Mouse (Mus musculus) stomach, postnatal 0 days (tissue): ENCODE measurements at regions not wholly inside any gene's neighbourhood (a gene's known extent, or its start where the extent isn't known, plus 50 kb on each side); places are given as distances from the start of the nearest gene placed in this dataset.

ENCODE experiments used
- ATAC-seq: fragments of 200-750 bp; cut with Nextera tagmentation; 2 replicates; pipeline ENCODE4 v1.8.0; 2017; ENCODE audit not compliant: low FRiP score, low TSS enrichment
- DNase-seq: peaks from one replicate; pipeline ENCODE4 v3.0.0-alpha.2; 2016; ENCODE audit warnings: low spot score
- H3K27ac ChIP-seq: fragments of 300-500 bp; sonication (generic); replicated peaks from 2 replicates; pipeline ENCODE4 v1.5.1; 2014; ENCODE audit warnings: mild to moderate bottlenecking, control low read depth
- H3K27me3 ChIP-seq: fragments of 300-500 bp; sonication (generic); 2 replicates; pipeline ENCODE4 v1.6.1; 2014; ENCODE audit warnings: low read length; ENCODE audit not compliant: control insufficient read depth, insufficient read depth
- H3K36me3 ChIP-seq: fragments of 300-500 bp; sonication (generic); 2 replicates; pipeline ENCODE4 v1.6.1; 2014; ENCODE audit warnings: low read length, mixed read lengths; ENCODE audit not compliant: control insufficient read depth, insufficient read depth
- H3K4me1 ChIP-seq: fragments of 300-500 bp; sonication (generic); replicated peaks from 2 replicates; pipeline ENCODE4 v1.6.1; 2014; ENCODE audit warnings: antibody characterized with exemption; ENCODE audit not compliant: control insufficient read depth, insufficient read depth
- H3K4me2 ChIP-seq: fragments of 300-500 bp; sonication (generic); replicated peaks from 2 replicates; pipeline ENCODE4 v1.6.1; 2014; ENCODE audit warnings: low read depth, mild to moderate bottlenecking, control low read depth, moderate library complexity
- H3K4me3 ChIP-seq: fragments of 300-500 bp; sonication (generic); 2 replicates; pipeline ENCODE4 v1.5.1; 2014; ENCODE audit warnings: low read depth, low read length, control low read depth
- H3K9ac ChIP-seq: fragments of 300-500 bp; sonication (generic); 2 replicates; pipeline ENCODE4 v1.6.1; 2014; ENCODE audit warnings: mild to moderate bottlenecking, low read length, control low read depth, mixed read lengths
- H3K9me3 ChIP-seq: fragments of 300-500 bp; sonication (generic); 2 replicates; pipeline ENCODE4 v1.6.1; 2016; ENCODE audit warnings: low read length; ENCODE audit not compliant: control insufficient read depth
- CTCF ChIP-seq: IDR thresholded peaks from 2 replicates; pipeline ENCODE4 v1.5.1; 2016; ENCODE audit warnings: antibody characterized with exemption, low read depth, mild to moderate bottlenecking, moderate library complexity
- EP300 ChIP-seq: optimal IDR thresholded peaks from 2 replicates; pipeline ENCODE3; 2016; ENCODE audit warnings: antibody characterized with exemption
- WGBS: fragments of 180-500 bp; shearing (Covaris S2); extraction: QIAGEN DNeasy Blood & Tissue Kit; methylation state at CpG from one replicate; pipeline ENCODE4 v1.1.7; 2014; 5-methylcytosine and 5-hydroxymethylcytosine counted together

DNA sequence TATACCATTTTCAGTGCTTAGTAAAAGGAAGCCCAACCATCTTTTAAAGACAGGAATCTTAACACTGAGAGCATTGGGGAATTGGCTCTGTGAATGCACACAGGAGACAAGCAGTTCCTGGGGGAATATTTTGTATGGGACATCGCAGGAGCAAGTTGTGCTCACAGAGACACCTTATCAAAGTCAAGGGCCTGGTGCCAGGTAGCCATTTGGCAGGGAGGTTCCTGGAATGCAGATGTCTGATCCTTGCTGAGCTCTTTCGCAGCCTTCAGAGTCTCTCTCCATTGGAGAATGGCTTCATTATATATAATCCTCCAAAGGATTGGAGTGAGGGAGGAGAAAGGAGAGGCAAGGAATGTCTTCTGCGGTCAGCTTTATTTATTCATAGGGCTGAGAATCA is 62.6 kb upstream of the Dock1 start:
- WGBS = 47% methylated on average over 3 of the region's 3 CpGs
- no peak for DNase-seq
- H3K36me3 ChIP-seq = no peaks in the 10 kb centered on the region
- no peaks in the 10 kb centered on the region for H3K9me3 ChIP-seq
- no peak overlapping the region for H3K9ac ChIP-seq
- no peaks in the 10 kb centered on the region for H3K27me3 ChIP-seq
- no peak overlapping the region for H3K27ac ChIP-seq
- ATAC-seq = no peak
- TF ChIP-seq CTCF (no peak), EP300 (no peak)
- H3K4me3 ChIP-seq = no peak overlapping the region
- H3K4me2 ChIP-seq = no peak overlapping the region
- no peaks in the 10 kb centered on the region for H3K4me1 ChIP-seq

- H3K4me3 ChIP-seq = no peak overlapping the region
- H3K4me2 ChIP-seq = no peak overlapping the region
- TF ChIP-seq EP300 (no peak), CTCF (no peak)
- no peaks in the 10 kb centered on the region for H3K9me3 ChIP-seq
- H3K9ac ChIP-seq = no peak overlapping the region
- ATAC-seq (0 out of 2 replicates have a peak, but pooled peaks have one; percentile 24), DNase-seq (no peak)
- H3K36me3 ChIP-seq = no peaks in the 10 kb centered on the region
- H3K4me1 ChIP-seq = no peaks in the 10 kb centered on the region
- whole genome bisulfite sequencing = 58% methylated on average over 2 of the region's 2 CpGs
- H3K27ac ChIP-seq = no peak overlapping the region
- H3K27me3 ChIP-seq = no peaks in the 10 kb centered on the region
Measured at GRCm38 (mm10) chr7:134610159-134610558, 60.3 kb upstream of the Dock1 start.

GRCm38 (mm10) chr7:134611371-134611770 is 59.1 kb upstream of the Dock1 start:
- Histone ChIP-seq H3K4me3 (no peak overlapping the region), H3K36me3 (no peaks in the 10 kb centered on the region), H3K4me2 (no peak overlapping the region), H3K9ac (no peak overlapping the region), H3K27ac (no peak overlapping the region), H3K27me3 (no peaks in the 10 kb centered on the region), H3K9me3 (no peaks in the 10 kb centered on the region), H3K4me1 (no peaks in the 10 kb centered on the region)
- 40% methylated on average over 9 of the region's 9 CpGs for WGBS
- DNase-seq = no peak
- TF ChIP-seq EP300 (no peak), CTCF (no peak)
- ATAC-seq = no peak

DNA sequence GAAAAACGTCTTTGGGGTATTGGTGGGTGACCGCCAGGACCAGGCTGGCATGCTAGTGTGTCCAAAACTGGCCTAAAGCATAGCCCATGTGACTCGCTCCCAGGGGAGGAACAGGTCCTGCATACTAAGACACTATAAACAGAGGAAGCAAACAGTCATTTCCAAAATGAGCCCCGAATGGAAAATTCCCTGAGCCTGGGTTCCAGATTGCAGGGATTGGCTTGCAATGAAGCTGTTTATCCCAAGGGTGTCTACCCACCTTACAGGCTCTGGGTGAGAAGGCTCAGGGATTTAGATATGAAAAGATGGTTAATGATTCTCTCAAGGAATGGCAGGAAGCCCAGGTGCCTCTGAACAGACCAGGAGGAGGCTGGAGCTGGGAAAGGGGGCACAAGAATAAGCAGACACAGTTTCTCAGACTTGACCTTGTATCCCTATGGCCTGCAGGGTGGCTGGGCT is 58.2 kb upstream of the Dock1 start:
- H3K27ac ChIP-seq = no peak overlapping the region
- ATAC-seq = no peak

DNA sequence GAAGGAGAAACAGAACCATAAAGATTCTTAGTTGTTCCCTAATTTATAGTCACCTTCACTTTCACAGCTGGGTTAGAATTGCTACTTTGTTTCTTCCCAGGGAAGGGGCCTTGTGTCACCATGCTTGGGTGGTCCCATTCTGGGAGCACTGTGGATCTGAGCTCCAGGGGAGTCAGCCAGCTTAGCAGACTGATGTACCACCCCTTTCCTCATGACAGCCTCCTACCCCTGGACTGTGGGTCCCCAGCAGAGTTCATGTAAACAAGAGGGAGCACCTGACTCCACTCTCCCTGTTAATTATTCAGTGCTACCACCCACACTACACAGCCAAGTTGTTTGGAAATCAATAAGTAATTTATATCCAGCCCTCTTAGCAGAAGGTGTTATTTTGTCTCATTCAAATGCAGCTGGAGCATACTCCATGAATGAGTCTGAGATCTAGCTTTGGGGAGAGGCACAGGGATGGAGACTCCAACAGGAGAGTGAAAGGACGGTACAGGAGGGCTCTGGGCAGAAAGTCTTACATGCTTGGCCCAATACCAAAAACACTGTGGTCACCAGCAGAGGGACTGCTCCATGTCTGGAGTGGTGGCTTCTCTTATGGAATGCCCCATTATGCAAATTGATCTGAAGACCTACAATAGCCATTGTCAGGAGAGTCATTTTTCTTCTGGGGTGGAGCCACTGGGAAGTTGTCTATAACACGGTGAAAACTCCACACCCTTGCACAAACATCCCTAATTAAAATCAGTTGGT is 51.1 kb upstream of the Dock1 start:
- ATAC-seq (no peak), DNase-seq (no peak)
- Histone ChIP-seq H3K4me3 (no peak overlapping the region), H3K4me2 (no peak overlapping the region), H3K27me3 (no peaks in the 10 kb centered on the region), H3K27ac (no peak overlapping the region), H3K9ac (no peak overlapping the region), H3K9me3 (no peaks in the 10 kb centered on the region), H3K4me1 (no peaks in the 10 kb centered on the region), H3K36me3 (no peaks in the 10 kb centered on the region)
- TF ChIP-seq EP300 = no peak
- peak; percentile 23 for TF ChIP-seq CTCF
- WGBS = 29% methylated on average over 2 of the region's 2 CpGs

More for the DNA sequence above, 58.2 kb upstream of the Dock1 start:
- DNase-seq = no peak
- Histone ChIP-seq H3K36me3 (no peaks in the 10 kb centered on the region), H3K9me3 (no peaks in the 10 kb centered on the region), H3K4me3 (no peak overlapping the region), H3K9ac (no peak overlapping the region), H3K4me1 (no peaks in the 10 kb centered on the region), H3K4me2 (no peak overlapping the region), H3K27me3 (no peaks in the 10 kb centered on the region)
- WGBS = 63% methylated on average over 4 of the region's 4 CpGs
- TF ChIP-seq EP300 (no peak), CTCF (no peak)

DNA sequence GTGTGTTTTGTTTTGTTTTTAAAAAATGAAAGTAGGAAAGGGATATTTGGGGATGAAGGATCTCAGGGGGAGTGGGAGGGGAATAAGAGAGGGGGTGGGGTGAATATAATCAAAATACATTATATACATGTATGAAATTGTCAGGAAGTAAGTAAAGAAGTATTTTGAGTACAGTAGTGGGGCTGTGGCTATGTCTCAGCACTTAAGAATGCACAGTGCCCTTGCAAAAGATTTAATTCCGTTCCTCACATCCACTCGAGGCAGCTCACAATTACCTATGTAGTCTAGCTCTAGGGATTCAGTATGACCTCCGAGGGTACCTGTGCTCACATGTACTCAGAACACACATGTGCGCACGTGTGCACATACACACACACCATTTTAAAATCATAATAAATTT is 50.4 kb upstream of the Dock1 start:
- Histone ChIP-seq H3K36me3 (no peaks in the 10 kb centered on the region), H3K9ac (no peak overlapping the region), H3K27me3 (no peaks in the 10 kb centered on the region), H3K9me3 (no peaks in the 10 kb centered on the region), H3K4me3 (no peak overlapping the region), H3K27ac (no peak overlapping the region), H3K4me2 (no peak overlapping the region), H3K4me1 (no peaks in the 10 kb centered on the region)
- DNase-seq = no peak
- TF ChIP-seq CTCF (no peak), EP300 (no peak)
- WGBS = 80% methylated on average over 5 of the region's 5 CpGs
- no peak for ATAC-seq
